Mouse (Mus musculus): Measurements from ENCODE around the gene Anks1. TPM values are rescaled to one million over a fixed set of nuclear protein-coding genes. Genes with fewer than 3 reads are reported as not detected.

Anks1 gene
- polyA plus RNA-seq, 1 experiment = 16.1 TPM

DNA sequence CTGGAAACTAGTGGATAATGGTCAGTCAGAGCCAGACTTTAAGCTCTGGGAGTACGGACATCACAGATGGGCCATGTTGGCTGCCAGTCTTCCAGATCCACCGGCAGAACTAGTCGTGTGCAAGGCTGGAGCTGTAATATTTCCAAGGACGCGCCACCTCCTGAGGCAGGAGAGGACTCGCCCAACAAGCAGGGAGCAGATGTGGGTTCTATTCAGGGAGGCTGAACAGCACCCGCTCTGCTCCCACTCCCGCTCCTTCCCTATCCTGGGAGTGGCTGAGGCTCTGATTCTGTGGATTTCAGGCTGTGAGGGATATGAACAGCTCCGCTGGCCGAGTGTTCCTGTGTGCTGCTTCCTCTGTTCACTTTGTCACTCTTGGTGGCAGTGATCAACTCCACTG lies 121.3 kb downstream of the Anks1 start:
- TF ChIP-seq CTCF (IDR thresholded peaks at IDR 0.05; ENCODE audit: control insufficient read depth, insufficient read depth, insufficient replicate concordance, low read depth, low read length) (no peak), POLR2A (IDR thresholded peaks at IDR 0.05; ENCODE audit: control insufficient read depth, low read depth, low read length) (no peak)
- Histone ChIP-seq H3K36me3 (ENCODE audit: control insufficient read depth, insufficient read depth, low read length) (no peaks in the 10 kb centered on the region), H3K4me3 (ENCODE audit: control insufficient read depth, low read depth, low read length) (no peak overlapping the region), H3K27me3 (ENCODE audit: control insufficient read depth, insufficient read depth, low read length) (no peaks in the 10 kb centered on the region), H3K27ac (ENCODE audit: control insufficient read depth, insufficient read depth, low read depth, low read length) (no peak overlapping the region), H3K4me1 (ENCODE audit: control insufficient read depth, insufficient read depth, low read length) (peaks cover 9% of the 10 kb centered on the region)

GRCm38 (mm10) chr17:28031281-28031941 lies 122.3 kb downstream of the Anks1 start:
- TF ChIP-seq CTCF (IDR thresholded peaks at IDR 0.05; ENCODE audit: control insufficient read depth, insufficient read depth, insufficient replicate concordance, low read depth, low read length) (no peak), POLR2A (IDR thresholded peaks at IDR 0.05; ENCODE audit: control insufficient read depth, low read depth, low read length) (no peak)
- no peaks in the 10 kb centered on the region for H3K36me3 ChIP-seq (ENCODE audit: control insufficient read depth, insufficient read depth, low read length)
- H3K27me3 ChIP-seq (ENCODE audit: control insufficient read depth, insufficient read depth, low read length) = no peaks in the 10 kb centered on the region
- H3K27ac ChIP-seq (ENCODE audit: control insufficient read depth, insufficient read depth, low read depth, low read length) = no peak overlapping the region
- peaks cover 9% of the 10 kb centered on the region for H3K4me1 ChIP-seq (ENCODE audit: control insufficient read depth, insufficient read depth, low read length)
- no peak overlapping the region for H3K4me3 ChIP-seq (ENCODE audit: control insufficient read depth, low read depth, low read length)

GRCm38 (mm10) chr17:28032219-28032618 lies 123.1 kb downstream of the Anks1 start:
- Histone ChIP-seq H3K4me1 (ENCODE audit: control insufficient read depth, insufficient read depth, low read length) (peaks cover 9% of the 10 kb centered on the region), H3K27me3 (ENCODE audit: control insufficient read depth, insufficient read depth, low read length) (no peaks in the 10 kb centered on the region), H3K4me3 (ENCODE audit: control insufficient read depth, low read depth, low read length) (no peak overlapping the region), H3K36me3 (ENCODE audit: control insufficient read depth, insufficient read depth, low read length) (no peaks in the 10 kb centered on the region), H3K27ac (ENCODE audit: control insufficient read depth, insufficient read depth, low read depth, low read length) (no peak overlapping the region)
- TF ChIP-seq CTCF (IDR thresholded peaks at IDR 0.05; ENCODE audit: control insufficient read depth, insufficient read depth, insufficient replicate concordance, low read depth, low read length) (no peak), POLR2A (IDR thresholded peaks at IDR 0.05; ENCODE audit: control insufficient read depth, low read depth, low read length) (no peak)

DNA sequence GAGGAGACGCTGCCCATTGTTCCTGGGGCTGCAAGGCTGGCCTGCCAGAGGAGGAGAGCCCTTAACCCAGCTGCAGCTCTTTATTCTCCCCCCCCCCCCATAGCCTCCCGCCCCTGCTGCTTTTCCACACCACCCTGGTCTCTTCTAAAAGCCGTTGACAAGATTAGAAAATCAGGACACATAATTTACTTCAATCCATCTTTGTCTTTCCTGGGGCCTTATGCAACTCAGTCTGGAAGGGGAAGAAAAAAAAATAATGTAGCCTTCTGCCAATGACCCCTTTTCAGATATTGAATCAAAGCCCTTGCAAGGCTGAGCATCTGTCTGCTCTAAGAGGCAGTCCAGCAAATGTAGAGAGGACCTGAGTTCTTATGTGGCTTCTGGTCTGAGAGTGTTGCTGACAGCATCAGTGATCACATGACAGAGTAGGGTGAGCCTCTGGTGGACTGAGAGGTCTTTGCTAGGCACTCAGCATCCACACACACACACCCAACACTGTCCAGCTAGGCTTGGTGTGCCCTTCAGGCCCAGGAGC lies 124.0 kb downstream of the Anks1 start:
- Histone ChIP-seq H3K4me1 (ENCODE audit: control insufficient read depth, insufficient read depth, low read length) (peaks cover 9% of the 10 kb centered on the region), H3K27ac (ENCODE audit: control insufficient read depth, insufficient read depth, low read depth, low read length) (no peak overlapping the region), H3K27me3 (ENCODE audit: control insufficient read depth, insufficient read depth, low read length) (no peaks in the 10 kb centered on the region), H3K4me3 (ENCODE audit: control insufficient read depth, low read depth, low read length) (no peak overlapping the region), H3K36me3 (ENCODE audit: control insufficient read depth, insufficient read depth, low read length) (no peaks in the 10 kb centered on the region)
- TF ChIP-seq POLR2A (IDR thresholded peaks at IDR 0.05; ENCODE audit: control insufficient read depth, low read depth, low read length) (no peak), CTCF (IDR thresholded peaks at IDR 0.05; ENCODE audit: control insufficient read depth, insufficient read depth, insufficient replicate concordance, low read depth, low read length) (no peak)

- no peaks in the 10 kb centered on the region for H3K36me3 ChIP-seq (ENCODE audit: control insufficient read depth, insufficient read depth, low read length)
- no peak for TF ChIP-seq CTCF (IDR thresholded peaks at IDR 0.05; ENCODE audit: control insufficient read depth, insufficient read depth, insufficient replicate concordance, low read depth, low read length)
- no peak for TF ChIP-seq POLR2A (IDR thresholded peaks at IDR 0.05; ENCODE audit: control insufficient read depth, low read depth, low read length)
- no peak overlapping the region for H3K4me3 ChIP-seq (ENCODE audit: control insufficient read depth, low read depth, low read length)
- no peak overlapping the region for H3K27ac ChIP-seq (ENCODE audit: control insufficient read depth, insufficient read depth, low read depth, low read length)
- peaks cover 3% of the 10 kb centered on the region for H3K4me1 ChIP-seq (ENCODE audit: control insufficient read depth, insufficient read depth, low read length)
- H3K27me3 ChIP-seq (ENCODE audit: control insufficient read depth, insufficient read depth, low read length) = no peaks in the 10 kb centered on the region
These were observed 125.9 kb downstream of the Anks1 start for GRCm38 (mm10) chr17:28034986-28035385.

GRCm38 (mm10) chr17:28036813-28037756 lies 128.0 kb downstream of the Anks1 start:
- no peak for TF ChIP-seq CTCF (IDR thresholded peaks at IDR 0.05; ENCODE audit: control insufficient read depth, insufficient read depth, insufficient replicate concordance, low read depth, low read length)
- TF ChIP-seq POLR2A (IDR thresholded peaks at IDR 0.05; ENCODE audit: control insufficient read depth, low read depth, low read length) = no peak
- Histone ChIP-seq H3K4me1 (ENCODE audit: control insufficient read depth, insufficient read depth, low read length) (peaks cover 3% of the 10 kb centered on the region), H3K27me3 (ENCODE audit: control insufficient read depth, insufficient read depth, low read length) (no peaks in the 10 kb centered on the region), H3K27ac (ENCODE audit: control insufficient read depth, insufficient read depth, low read depth, low read length) (no peak overlapping the region), H3K36me3 (ENCODE audit: control insufficient read depth, insufficient read depth, low read length) (no peaks in the 10 kb centered on the region), H3K4me3 (ENCODE audit: control insufficient read depth, low read depth, low read length) (no peak overlapping the region)

GRCm38 (mm10) chr17:28040620-28041019 lies 131.5 kb downstream of the Anks1 start:
- TF ChIP-seq CTCF (IDR thresholded peaks at IDR 0.05; ENCODE audit: control insufficient read depth, insufficient read depth, insufficient replicate concordance, low read depth, low read length) = no peak
- TF ChIP-seq POLR2A (IDR thresholded peaks at IDR 0.05; ENCODE audit: control insufficient read depth, low read depth, low read length) = no peak
- Histone ChIP-seq H3K4me1 (ENCODE audit: control insufficient read depth, insufficient read depth, low read length) (no peaks in the 10 kb centered on the region; the same call in none of the 2 replicates), H3K27me3 (ENCODE audit: control insufficient read depth, insufficient read depth, low read length) (no peaks in the 10 kb centered on the region), H3K36me3 (ENCODE audit: control insufficient read depth, insufficient read depth, low read length) (no peaks in the 10 kb centered on the region), H3K4me3 (ENCODE audit: control insufficient read depth, low read depth, low read length) (no peak overlapping the region), H3K27ac (ENCODE audit: control insufficient read depth, insufficient read depth, low read depth, low read length) (no peak overlapping the region)
